Mouse (Mus musculus) stomach, postnatal 0 days (tissue): ENCODE data around the gene Usp46. TPM values are rescaled to one million over a fixed set of nuclear protein-coding genes. Genes with fewer than 3 reads are reported as not detected.

Experiments used
- ATAC-seq: fragments of 200-750 bp; cut with Nextera tagmentation; 2 replicates; pipeline ENCODE4 v1.8.0; 2017; ENCODE audit not compliant: low FRiP score, low TSS enrichment
- DNase-seq: peaks from one replicate; pipeline ENCODE4 v3.0.0-alpha.2; 2016; ENCODE audit warnings: low spot score
- H3K27ac ChIP-seq: fragments of 300-500 bp; sonication (generic); replicated peaks from 2 replicates; pipeline ENCODE4 v1.5.1; 2014; ENCODE audit warnings: mild to moderate bottlenecking, control low read depth
- H3K27me3 ChIP-seq: fragments of 300-500 bp; sonication (generic); 2 replicates; pipeline ENCODE4 v1.6.1; 2014; ENCODE audit warnings: low read length; ENCODE audit not compliant: control insufficient read depth, insufficient read depth
- H3K36me3 ChIP-seq: fragments of 300-500 bp; sonication (generic); 2 replicates; pipeline ENCODE4 v1.6.1; 2014; ENCODE audit warnings: low read length, mixed read lengths; ENCODE audit not compliant: control insufficient read depth, insufficient read depth
- H3K4me1 ChIP-seq: fragments of 300-500 bp; sonication (generic); replicated peaks from 2 replicates; pipeline ENCODE4 v1.6.1; 2014; ENCODE audit warnings: antibody characterized with exemption; ENCODE audit not compliant: control insufficient read depth, insufficient read depth
- H3K4me2 ChIP-seq: fragments of 300-500 bp; sonication (generic); replicated peaks from 2 replicates; pipeline ENCODE4 v1.6.1; 2014; ENCODE audit warnings: low read depth, mild to moderate bottlenecking, control low read depth, moderate library complexity
- H3K4me3 ChIP-seq: fragments of 300-500 bp; sonication (generic); 2 replicates; pipeline ENCODE4 v1.5.1; 2014; ENCODE audit warnings: low read depth, low read length, control low read depth
- H3K9ac ChIP-seq: fragments of 300-500 bp; sonication (generic); 2 replicates; pipeline ENCODE4 v1.6.1; 2014; ENCODE audit warnings: mild to moderate bottlenecking, low read length, control low read depth, mixed read lengths
- H3K9me3 ChIP-seq: fragments of 300-500 bp; sonication (generic); 2 replicates; pipeline ENCODE4 v1.6.1; 2016; ENCODE audit warnings: low read length; ENCODE audit not compliant: control insufficient read depth
- CTCF ChIP-seq: IDR thresholded peaks from 2 replicates; pipeline ENCODE4 v1.5.1; 2016; ENCODE audit warnings: antibody characterized with exemption, low read depth, mild to moderate bottlenecking, moderate library complexity
- EP300 ChIP-seq: optimal IDR thresholded peaks from 2 replicates; pipeline ENCODE3; 2016; ENCODE audit warnings: antibody characterized with exemption
- WGBS: fragments of 180-500 bp; shearing (Covaris S2); extraction: QIAGEN DNeasy Blood & Tissue Kit; methylation state at CpG from one replicate; pipeline ENCODE4 v1.1.7; 2014; 5-methylcytosine and 5-hydroxymethylcytosine counted together
- polyA plus RNA-seq: library from polyadenylated mRNA; unstranded; fragments of >200 nt; fragmentation: Nextera tagmentation; extraction: Ambion mirVana; gene quantifications from 2 replicates; pipeline ENCODE4 v1.2.1, GENCODE M21; 2015

Gene Usp46
- polyA plus RNA-seq, 1 experiment from 2014 or later: 20.0 TPM

DNA sequence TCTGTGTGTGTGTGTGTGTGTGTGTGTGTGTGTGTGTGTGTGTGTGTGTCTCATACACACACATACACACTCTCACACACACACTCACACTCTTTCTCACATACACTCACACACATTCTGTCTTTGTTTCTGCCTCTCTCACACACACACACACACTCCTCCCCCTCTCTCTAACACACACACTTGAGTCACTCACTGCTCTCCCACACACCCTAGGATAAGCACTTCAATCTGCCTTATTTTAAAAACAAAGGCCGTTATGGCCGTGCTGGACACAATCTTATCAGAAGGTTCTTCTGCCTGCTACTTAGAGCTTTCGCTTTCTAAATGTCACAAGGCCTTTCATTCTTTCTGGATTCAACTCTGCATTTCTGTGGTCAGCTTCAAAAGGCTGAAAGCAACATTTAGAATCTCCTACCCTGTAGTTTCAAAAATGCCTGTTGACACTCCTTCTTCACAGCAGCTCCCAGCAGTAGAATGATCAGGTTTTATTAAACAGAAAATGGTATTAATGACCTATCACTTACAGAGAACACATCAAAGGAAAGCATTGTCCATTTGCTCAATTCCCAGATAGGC, 60.6 kb downstream of the Usp46 start:
- ATAC-seq: no peak
- Histone ChIP-seq H3K27me3 (no peaks in the 10 kb centered on the region), H3K4me2 (no peak overlapping the region), H3K36me3 (peaks cover 13% of the 10 kb centered on the region), H3K4me1 (no peaks in the 10 kb centered on the region), H3K9me3 (no peaks in the 10 kb centered on the region), H3K4me3 (no peak overlapping the region), H3K9ac (no peak overlapping the region), H3K27ac (no peak overlapping the region)
- no peak for TF ChIP-seq CTCF
- TF ChIP-seq EP300: no peak
- DNase-seq: no peak
- WGBS: 62% methylated on average over 3 of the region's 3 CpGs

DNA sequence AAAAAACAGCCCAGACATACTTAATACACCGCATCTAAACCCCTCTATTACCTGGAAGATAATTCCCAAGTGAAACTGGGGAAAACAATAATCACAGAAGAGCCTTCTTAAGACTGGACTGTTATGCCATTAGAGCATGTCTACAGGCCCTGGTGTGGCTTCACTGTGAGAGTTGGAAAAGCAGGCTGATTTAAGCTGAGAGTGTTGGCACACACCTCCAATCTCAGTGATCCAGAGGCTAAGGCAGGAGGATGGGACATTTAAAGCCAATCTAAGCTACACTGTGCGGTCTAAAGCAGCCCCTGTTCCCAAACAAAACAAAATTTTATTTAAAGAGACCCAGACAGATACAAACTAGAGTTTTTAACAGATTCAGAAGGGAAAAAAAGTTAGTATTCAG, 62.3 kb downstream of the Usp46 start:
- H3K9me3 ChIP-seq: no peaks in the 10 kb centered on the region
- no peak overlapping the region for H3K4me2 ChIP-seq
- 90% methylated on average over 2 of the region's 2 CpGs for WGBS
- no peaks in the 10 kb centered on the region for H3K27me3 ChIP-seq
- H3K4me1 ChIP-seq: no peaks in the 10 kb centered on the region
- no peak overlapping the region for H3K9ac ChIP-seq
- TF ChIP-seq EP300 (no peak), CTCF (no peak)
- ATAC-seq: no peak
- H3K36me3 ChIP-seq: peaks cover 18% of the 10 kb centered on the region
- DNase-seq: no peak
- no peak overlapping the region for H3K4me3 ChIP-seq
- H3K27ac ChIP-seq: no peak overlapping the region

DNA sequence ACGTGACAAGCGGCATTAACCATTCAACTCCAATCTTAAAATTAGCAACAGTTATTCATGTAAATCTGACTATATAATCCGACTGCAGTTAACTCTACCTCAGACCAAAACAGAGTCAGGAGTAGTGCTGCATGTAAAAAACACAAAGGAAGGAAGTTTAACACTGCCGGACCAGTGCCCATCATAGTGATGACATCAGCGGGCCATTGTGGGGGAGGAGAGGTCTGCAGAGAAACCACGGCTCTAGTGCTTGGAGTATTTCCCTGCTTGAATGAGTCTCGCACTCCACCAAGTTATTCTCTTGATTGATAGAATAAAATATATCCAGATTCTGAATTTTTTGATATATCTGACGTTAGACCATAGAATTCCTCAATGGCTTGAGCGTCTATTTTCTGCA, 66.5 kb downstream of the Usp46 start:
- Histone ChIP-seq H3K27me3 (no peaks in the 10 kb centered on the region), H3K9ac (no peak overlapping the region), H3K27ac (no peak overlapping the region), H3K4me1 (no peaks in the 10 kb centered on the region), H3K9me3 (no peaks in the 10 kb centered on the region), H3K4me3 (no peak overlapping the region), H3K4me2 (no peak overlapping the region), H3K36me3 (peaks cover 21% of the 10 kb centered on the region)
- DNase-seq (no peak), ATAC-seq (no peak)
- WGBS: 77% methylated on average over 9 of the region's 9 CpGs
- no peak for TF ChIP-seq EP300
- no peak for TF ChIP-seq CTCF

DNA sequence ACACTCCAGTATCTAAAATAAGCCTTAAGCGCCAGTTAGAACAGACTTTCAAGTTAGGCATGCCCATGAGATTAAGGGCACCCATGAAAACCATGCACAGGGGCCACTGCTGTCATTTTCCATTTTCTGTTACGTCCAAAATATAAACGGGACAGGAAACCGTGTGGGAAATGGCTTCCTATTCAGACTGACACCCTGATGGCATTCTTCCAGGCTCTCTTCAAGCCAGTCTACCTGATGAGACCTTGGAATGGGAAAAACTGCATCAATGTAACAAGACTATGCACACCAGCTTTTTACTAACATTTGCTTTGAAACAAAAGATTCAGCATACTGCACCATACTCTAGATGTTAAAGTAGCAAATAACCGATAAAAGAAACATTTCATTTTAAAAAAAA, 69.3 kb downstream of the Usp46 start:
- no peaks in the 10 kb centered on the region for H3K27me3 ChIP-seq
- no peak for DNase-seq

DNA sequence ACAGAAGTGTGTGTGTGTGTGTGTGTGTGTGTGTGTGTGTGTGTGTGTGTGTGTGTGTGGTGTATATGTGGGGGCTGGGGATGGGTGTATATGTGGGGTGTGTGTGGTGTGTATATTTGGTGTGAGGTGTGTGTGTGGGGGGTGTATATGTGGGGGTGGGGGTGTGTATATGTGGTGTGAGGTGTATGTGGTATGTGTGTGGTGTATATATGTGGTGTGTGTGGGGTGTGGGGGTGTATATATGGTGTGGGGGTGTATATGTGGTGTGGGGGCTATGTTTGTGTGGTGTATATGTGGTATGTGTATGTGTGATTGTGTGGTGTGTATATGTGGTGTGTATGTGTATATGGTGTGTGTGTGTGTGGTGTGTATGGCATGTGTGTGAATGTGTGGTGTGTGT, 73.4 kb downstream of the Usp46 start:
- no peaks in the 10 kb centered on the region for H3K4me1 ChIP-seq
- 0 out of 2 replicates have a peak, but pooled peaks have one; percentile 40 for ATAC-seq
- no peak overlapping the region for H3K4me3 ChIP-seq
- peaks cover 3% of the 10 kb centered on the region; the same call in 1 of the 2 replicates for H3K36me3 ChIP-seq
- no peaks in the 10 kb centered on the region for H3K9me3 ChIP-seq
- H3K4me2 ChIP-seq: no peak overlapping the region
- no peak overlapping the region for H3K9ac ChIP-seq
- DNase-seq: no peak
- no peaks in the 10 kb centered on the region for H3K27me3 ChIP-seq
- no peak overlapping the region for H3K27ac ChIP-seq
- TF ChIP-seq CTCF (no peak), EP300 (no peak)

More for the DNA sequence above, 69.3 kb downstream of the Usp46 start:
- Histone ChIP-seq H3K9me3 (no peaks in the 10 kb centered on the region), H3K36me3 (peaks cover 11% of the 10 kb centered on the region), H3K4me3 (no peak overlapping the region), H3K4me2 (no peak overlapping the region), H3K4me1 (no peaks in the 10 kb centered on the region), H3K9ac (no peak overlapping the region), H3K27ac (no peak overlapping the region)
- no peak for TF ChIP-seq EP300
- TF ChIP-seq CTCF: no peak
- no peak for ATAC-seq
- WGBS: 78% methylated on average over 5 of the region's 5 CpGs

DNA sequence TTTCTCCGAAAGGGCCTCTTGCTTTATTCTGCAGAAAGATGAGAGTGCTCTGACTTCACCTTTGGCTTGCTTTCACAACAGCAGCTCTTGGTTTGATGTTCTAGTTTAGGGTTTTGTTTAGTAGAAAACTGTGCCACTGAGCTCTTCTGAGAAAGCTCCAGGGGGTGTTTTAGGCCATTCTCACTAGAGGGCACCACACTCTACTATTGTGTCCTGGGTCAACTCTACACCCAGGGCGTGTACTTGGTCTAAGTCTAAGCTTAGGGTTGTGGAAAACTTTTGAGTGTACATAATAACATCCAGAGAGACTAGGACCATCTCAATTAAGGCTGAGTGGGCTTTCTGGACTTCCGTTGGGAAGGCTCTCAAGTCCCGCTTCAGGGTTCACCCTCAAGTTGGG, 74.7 kb downstream of the Usp46 start:
- peak; percentile 76; the same call in 1 of the 2 replicates for ATAC-seq
- H3K9ac ChIP-seq: no peak overlapping the region
- no peak overlapping the region for H3K4me2 ChIP-seq
- H3K27ac ChIP-seq: no peak overlapping the region
- H3K4me1 ChIP-seq: no peaks in the 10 kb centered on the region
- 76% methylated on average over 4 of the region's 4 CpGs for WGBS
- H3K36me3 ChIP-seq: no peaks in the 10 kb centered on the region
- H3K27me3 ChIP-seq: no peaks in the 10 kb centered on the region
- H3K4me3 ChIP-seq: no peak overlapping the region
- no peaks in the 10 kb centered on the region for H3K9me3 ChIP-seq
- DNase-seq: peak; percentile 33
- TF ChIP-seq CTCF (peak; percentile 77), EP300 (no peak)
